Mouse (Mus musculus) bone marrow macrophage, adult 2 months (primary cell): ENCODE results near the gene Colgalt2.

Source experiments
- CTCF ChIP-seq: IDR thresholded peaks from 2 replicates; pipeline ENCODE4 v1.5.1; 2012; ENCODE audit warnings: low read depth, mild to moderate bottlenecking, low read length, moderate library complexity
- POLR2A ChIP-seq: IDR thresholded peaks from 2 replicates; pipeline ENCODE4 v1.6.1; 2012; ENCODE audit warnings: mild to moderate bottlenecking, low read depth, low read length, borderline replicate concordance

- TF ChIP-seq POLR2A (no peak), CTCF (no peak)
Measured at GRCm38 (mm10) chr1:152508481-152509220, 109.0 kb downstream of the Colgalt2 start.
